Mouse (Mus musculus) cerebellum, adult 9-11 months (tissue): ENCODE data around the gene Ilf3.
"Not testable (repeated sequence)": the region's sequence is repeated elsewhere in the genome, so short reads cannot be mapped to it uniquely, and the experiment has no call there.

Experiments used
- DNase-seq: peaks from one replicate; pipeline ENCODE4 v3.0.0; 2022

The Ilf3 gene

GRCm38 (mm10) chr9:21367357-21368111 lies at the start of gene Ilf3:
Ilf3 (plus strand) TSS chr9:21367871.
- DNase-seq: peak; percentile 100

- DNase-seq: no peak
Observed at GRCm38 (mm10) chr9:21318792-21319191, 48.9 kb upstream of the Ilf3 start.

DNA sequence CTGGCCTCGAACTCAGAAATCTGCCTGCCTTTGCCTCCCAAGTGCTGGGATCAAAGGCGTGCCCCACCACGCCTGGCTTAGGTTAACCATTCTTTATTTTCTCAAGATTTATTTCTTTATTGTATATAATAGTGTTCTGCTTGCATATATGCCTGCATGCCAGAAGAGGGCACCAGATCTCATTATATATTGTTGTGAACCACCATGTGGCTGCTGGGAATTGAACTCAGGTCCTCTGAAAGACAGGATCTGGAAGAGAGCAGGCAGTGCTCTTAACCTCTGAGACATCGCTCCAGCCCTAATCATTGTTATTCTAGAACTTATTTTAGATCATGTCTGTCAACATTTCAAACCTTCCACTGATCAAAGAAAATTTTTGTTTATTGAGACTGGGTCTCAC lies 48.2 kb upstream of the Ilf3 start:
- no peak for DNase-seq

DNA sequence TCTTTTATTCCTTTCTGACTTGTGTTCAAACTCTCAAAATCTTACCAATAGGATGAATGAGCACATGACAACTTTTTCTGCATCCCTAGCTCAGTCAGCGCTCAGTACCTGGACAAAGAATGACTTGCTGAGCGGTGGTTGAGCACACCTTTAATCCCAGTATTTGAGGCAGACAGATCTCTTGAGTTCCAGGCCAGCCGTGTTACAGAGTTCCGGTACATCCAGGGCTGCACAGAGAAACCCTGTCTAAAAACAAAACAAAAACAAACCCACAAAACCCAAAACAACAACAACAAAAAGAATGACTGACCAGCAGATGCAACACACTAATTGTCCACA lies 47.4 kb upstream of the Ilf3 start:
- DNase-seq: no peak

DNA sequence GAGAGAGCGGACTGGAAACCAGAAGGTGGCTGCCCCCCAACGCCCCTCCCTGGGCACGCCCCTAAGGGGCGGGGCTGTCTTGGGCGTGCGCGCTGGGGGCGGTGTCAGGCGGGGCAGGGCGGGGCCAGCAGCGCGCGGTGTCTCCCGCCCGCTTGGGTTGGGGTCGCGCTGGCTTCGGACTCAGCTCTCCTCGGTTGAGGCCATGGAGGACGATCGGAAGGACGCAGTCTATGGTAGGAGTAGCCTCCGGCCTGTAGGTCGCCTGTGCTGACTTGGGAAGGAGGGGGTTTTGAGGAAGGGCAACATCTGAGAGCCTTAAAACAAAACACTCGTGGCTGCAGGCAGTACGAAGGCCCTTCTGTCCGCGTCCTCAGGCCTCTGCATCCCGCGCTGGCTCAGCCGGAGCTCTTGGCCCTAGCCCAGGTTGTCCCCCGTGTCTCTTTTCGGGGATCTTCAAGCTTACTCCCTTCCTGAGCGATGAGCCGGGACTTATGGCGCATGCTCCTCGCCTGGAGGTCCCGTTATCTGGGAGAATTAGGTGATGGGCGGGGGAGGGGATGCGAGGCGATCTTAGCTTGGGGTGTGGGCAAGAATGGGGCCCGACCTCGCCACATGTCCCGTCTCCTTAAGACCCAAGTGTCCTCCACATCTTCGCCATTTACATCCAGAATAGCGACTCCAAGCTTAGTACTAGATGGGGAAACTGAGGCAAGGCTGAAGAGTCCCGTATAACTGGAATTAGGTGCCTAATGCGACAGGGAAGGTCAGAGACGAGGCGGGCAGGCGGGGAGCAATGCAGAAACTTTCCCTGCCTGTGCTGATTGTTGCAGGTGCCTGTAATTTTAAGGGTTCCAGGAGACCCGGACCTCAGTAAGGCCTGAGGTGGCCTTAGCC lies 46.8 kb upstream of the Ilf3 start, which contains the start of gene Slc44a2:
Slc44a2 (plus strand) TSS at position 80 of the 894 bp plus-strand sequence.
- DNase-seq: peak; percentile 85

- DNase-seq: peak; percentile 44
Observed at GRCm38 (mm10) chr9:21321513-21321835, 46.2 kb upstream of the Ilf3 start.

DNA sequence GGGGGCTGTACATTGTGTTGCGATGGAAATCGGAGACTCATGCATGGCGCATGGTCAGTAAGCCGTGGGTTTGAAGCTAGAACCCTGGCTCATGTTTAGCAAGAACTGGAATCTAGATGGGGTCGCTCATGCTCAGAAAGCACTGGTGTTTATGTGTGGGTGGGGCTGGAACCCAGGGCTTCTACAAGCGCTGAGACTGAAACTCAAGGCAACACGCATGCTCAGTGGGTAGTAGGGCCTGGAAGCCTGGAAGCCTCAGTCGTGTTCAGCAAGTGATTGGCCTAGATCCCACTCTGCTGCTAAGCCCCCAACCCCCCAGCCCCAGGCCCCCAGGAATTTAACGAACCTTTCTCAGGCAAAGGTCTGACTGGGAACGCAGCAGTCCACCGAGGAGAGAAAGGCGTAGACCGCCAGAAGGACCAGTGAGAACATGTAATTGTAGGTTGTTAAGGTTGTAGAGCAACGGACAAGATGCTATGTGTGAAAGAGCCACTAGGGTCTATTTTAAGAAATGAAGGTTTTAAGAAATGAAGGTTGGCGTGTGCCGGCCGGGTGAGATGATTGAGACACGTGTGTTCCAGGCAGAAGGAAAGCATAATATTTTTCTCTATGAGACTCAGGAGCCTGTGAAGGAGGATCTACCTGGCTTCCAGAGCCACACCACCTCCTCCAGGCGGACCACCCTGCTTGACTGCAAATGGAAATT lies 45.3 kb upstream of the Ilf3 start:
- no peak for DNase-seq

GRCm38 (mm10) chr9:21322917-21323297 lies 44.8 kb upstream of the Ilf3 start:
- not testable (repeated sequence) for DNase-seq

DNA sequence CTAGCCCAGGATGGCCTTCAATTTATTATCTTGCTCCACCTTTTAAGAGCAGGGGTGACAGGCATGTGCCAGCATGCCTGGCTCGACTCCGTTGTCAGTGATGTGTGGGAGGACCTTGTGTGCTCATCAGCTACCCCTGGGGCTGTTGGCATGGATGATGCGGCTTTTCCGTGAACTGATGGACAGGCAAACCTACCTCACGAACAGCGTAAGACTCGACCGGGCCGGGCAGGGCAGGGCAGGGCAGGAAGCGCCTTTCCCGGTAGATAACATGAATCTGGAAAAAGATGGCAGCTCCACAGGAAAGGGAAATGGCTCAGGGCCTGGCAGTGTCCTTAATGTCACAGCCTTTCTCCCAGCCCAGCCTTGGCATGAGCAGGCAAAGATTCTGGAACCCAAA lies 43.4 kb upstream of the Ilf3 start:
- DNase-seq: peak; percentile 36

DNA sequence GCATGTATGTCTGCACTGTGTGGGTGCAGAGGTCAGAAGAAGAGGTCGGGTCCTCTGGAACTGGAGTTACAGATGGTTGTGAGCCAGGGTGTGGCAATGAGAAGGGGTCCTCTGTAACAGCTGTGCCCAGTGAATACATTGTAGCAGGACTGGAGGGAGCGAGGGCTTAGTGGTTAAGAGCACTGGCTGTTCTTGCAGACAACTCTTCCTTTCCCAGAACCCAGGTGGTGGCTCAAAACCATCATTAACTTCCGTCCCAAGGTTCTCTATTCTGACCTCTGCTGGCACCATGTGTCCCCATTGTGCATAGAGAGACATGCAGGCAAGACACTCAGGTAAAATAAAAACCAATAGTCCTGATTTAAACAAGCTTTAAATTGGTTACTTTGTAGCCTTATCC lies 40.1 kb upstream of the Ilf3 start:
- no peak for DNase-seq

GRCm38 (mm10) chr9:21328041-21328440 lies 39.6 kb upstream of the Ilf3 start:
- DNase-seq: no peak

DNA sequence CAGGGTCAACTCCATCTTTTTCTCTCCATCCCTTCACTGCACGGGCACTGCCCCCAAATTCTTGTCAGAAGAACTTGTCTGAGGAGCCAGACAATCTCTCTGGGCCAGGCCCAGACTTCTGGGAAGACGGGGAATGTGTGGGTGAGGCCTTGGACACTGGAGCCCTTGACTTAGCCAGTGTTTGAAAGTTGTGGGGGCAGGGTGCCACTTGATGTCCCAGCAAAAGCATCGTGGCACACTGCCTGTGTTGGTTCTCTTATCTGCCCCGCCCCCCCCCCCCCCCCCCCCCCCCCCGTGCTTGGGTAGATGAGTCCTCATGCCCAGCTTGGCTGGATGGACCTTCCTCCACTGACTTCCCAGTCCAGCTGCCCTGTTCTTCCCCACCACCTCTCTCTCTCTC lies 38.6 kb upstream of the Ilf3 start:
- no peak for DNase-seq

DNA sequence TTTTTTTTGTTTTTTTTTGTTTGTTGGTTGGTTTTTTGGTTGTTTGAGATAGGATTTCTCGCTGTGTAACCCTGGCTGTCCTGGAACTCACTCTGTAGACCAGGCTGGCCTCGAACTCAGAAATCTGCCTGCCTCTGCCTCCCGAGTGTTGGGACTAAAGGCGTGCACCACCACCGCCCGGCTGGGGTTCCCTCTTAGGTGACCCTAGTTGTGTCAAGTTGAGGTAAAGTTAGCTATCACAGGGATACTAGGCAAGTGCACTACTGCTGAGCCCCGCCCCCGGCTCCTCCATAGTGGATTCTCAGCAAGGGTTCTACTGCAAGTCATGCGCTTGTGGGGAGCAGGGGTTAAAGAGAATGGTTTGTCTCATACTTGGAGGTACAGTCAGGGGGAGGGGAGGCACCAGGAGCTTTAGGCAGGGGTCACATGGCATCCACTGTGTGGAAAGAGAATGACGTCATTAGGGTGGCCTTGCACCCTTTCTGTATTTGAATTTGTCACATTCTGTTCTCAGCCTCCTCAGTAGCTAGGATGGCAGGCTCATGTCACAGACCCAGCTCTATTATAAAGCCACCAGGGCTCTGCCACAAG lies 37.9 kb upstream of the Ilf3 start:
- no peak for DNase-seq

- DNase-seq: no peak
Observed at GRCm38 (mm10) chr9:21331365-21332140, 36.1 kb upstream of the Ilf3 start.

DNA sequence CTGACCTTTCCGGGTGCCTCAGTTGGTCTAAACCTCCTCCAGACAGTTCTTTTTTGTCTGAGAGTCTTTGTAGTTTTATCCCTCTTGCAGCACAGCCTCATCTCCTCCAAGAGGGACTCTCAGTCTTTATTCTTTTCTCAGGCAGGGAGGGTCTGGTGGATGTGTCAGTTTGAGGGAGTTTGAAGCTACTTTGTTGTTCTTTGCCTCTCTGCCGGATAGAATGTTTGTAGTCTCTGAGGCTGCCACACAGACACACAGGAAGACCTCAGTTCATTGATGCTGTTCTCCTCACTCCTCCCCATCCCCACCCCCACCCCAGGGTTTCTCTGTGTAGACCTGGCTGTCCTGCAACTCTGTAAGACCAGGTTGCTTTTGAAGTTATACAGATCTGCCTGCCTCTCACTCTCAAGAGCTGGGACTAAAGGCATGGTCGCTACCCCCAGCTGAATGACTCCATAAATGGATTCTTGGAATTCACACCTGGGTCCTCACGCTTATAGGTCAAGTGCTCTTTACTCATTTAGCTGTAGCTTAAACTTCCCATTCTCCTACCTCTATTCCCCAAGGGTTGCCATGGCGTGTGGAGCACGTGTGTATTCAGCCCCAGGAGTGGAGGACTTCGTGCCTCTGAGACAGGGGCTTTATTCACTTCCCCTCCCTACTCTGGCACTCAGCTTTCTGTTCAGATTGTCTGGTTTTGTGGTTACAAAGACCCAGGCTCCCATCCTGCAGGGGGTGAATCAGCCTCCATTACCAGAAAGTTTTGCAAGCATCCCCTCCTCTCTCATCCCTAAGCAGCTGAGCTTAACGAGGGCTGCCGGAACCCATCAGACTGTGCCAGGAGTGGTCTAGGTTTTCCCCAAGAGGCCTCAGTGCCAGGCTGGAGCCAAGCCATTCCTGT lies 35.3 kb upstream of the Ilf3 start:
- DNase-seq: no peak

GRCm38 (mm10) chr9:21333523-21333922 lies 34.1 kb upstream of the Ilf3 start:
- no peak for DNase-seq

- no peak for DNase-seq
Observed at GRCm38 (mm10) chr9:21334747-21335146, 32.9 kb upstream of the Ilf3 start.

- DNase-seq: no peak
Observed at GRCm38 (mm10) chr9:21335391-21335790, 32.3 kb upstream of the Ilf3 start.

- no peak for DNase-seq
Observed at GRCm38 (mm10) chr9:21336491-21336890, 31.2 kb upstream of the Ilf3 start.

DNA sequence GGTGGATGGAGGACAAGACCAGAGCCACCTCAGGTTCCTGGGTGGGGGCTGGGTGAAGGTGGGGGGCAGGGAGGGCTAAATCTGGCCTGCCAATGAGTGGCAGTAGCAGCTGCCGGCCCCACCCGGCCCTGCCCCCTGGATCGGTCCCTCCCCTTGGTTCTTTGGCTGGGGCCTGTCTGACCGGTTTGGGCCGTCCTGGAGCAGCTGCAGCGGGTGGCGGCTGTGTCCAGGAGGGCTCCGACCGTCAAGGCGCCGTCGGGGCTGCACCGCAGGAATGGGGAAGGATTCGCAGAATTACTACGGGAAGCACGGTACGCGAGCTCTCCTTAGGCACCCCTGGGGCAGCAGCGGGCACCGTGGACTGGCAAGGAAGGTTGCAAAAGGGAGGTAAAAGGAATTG lies 30.0 kb upstream of the Ilf3 start:
- no peak for DNase-seq

DNA sequence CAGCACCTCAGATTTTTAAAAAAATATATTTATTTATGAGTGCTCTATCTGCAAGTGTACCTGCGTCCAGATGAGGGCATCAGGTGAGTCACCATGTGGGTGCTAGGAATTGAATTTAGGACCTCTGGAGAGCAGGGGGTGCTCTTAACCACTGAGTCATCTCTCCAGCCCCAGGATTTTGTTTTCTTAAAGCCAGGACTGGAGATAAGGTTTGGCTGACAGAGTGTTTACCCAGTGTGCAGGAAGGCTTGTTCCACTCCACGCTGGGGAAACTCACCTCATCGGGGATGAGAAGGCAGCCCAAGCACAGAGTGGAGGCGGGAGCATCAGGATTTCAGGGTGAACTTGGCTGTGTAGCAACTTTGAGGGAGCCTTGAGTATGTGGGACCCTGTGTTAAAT lies 27.3 kb upstream of the Ilf3 start:
- no peak for DNase-seq
